8 mouse cellular contexts compared by ENCODE assay signal in the genomic region with DNA sequence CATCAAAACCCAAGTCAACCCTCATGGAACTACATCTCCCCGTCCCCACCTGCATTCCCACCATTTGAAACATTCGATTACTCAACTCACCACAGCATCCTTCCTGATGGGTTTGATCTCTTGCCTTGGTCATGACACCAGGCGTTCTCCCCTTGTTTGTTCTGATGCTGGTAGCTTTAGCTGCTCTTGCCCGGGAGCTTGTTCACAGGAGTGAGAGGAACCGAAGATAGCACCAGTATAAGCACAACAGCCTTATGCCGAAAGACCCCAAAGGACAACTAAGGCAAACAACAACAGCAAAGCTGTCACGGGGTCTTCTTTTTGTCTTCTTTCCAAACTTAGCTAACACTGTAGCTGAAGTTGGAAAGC. TPM values are rescaled to one million over a fixed set of nuclear protein-coding genes. Genes with fewer than 3 reads are reported as not detected.
DNase-seq lines count a peak whose midpoint lies in the region; ATAC-seq and TF ChIP-seq lines count a peak whose summit lies in the region.

No protein-coding gene starts in this region.

- peaks cover 5% of the 10 kb centered on the region; the same call in 1 of the 2 replicates for H3K4me1 ChIP-seq in heart, embryonic 10.5 days
- H3K4me1 ChIP-seq in E14TG2a.4 (replicated peaks; ENCODE audit: low read depth, low read length) = peaks cover 18% of the 10 kb centered on the region
- H3K4me1 ChIP-seq in forebrain, embryonic 12.5 days = peaks cover 10% of the 10 kb centered on the region
- peaks cover 44% of the 10 kb centered on the region for H3K4me1 ChIP-seq in liver, embryonic 15.5 days (replicated peaks)

- H3K27ac ChIP-seq in heart, embryonic 10.5 days = peak overlapping the region; percentile 84
- H3K27ac ChIP-seq in forebrain, embryonic 12.5 days = no peak overlapping the region
- H3K27ac ChIP-seq in liver, embryonic 15.5 days (replicated peaks) = peak overlapping the region; percentile 93

- intact Hi-C loops in heart, postnatal 10 days (cut with DNase I) = loop anchor here (2.0 kb wide), 1 partner anchor 100 kb away; no protein-coding TSS in a partner anchor

- WGBS in heart, embryonic 10.5 days = 9% methylated on average over 7 of the region's 7 CpGs
- 17% methylated on average over 7 of the region's 7 CpGs for WGBS in forebrain, embryonic 12.5 days
- 4% methylated on average over 7 of the region's 7 CpGs for WGBS in liver, embryonic 15.5 days (ENCODE audit: insufficient replicate concordance)

- H3K27me3 ChIP-seq in heart, embryonic 10.5 days (ENCODE audit: insufficient read depth, poor library complexity, severe bottlenecking) = peaks cover 15% of the 10 kb centered on the region
- peaks cover 23% of the 10 kb centered on the region for H3K27me3 ChIP-seq in E14TG2a.4 (ENCODE audit: insufficient read depth, low read length)
- H3K27me3 ChIP-seq in forebrain, embryonic 12.5 days = peaks cover 23% of the 10 kb centered on the region
- no peaks in the 10 kb centered on the region for H3K27me3 ChIP-seq in liver, embryonic 15.5 days

- H3K4me3 ChIP-seq in heart, embryonic 10.5 days = peak overlapping the region; percentile 77
- peak overlapping the region; percentile 83 for H3K4me3 ChIP-seq in E14TG2a.4 (replicated peaks; ENCODE audit: low read length)
- peak overlapping the region; percentile 65 for H3K4me3 ChIP-seq in forebrain, embryonic 12.5 days (replicated peaks)
- H3K4me3 ChIP-seq in liver, embryonic 15.5 days (replicated peaks) = peak overlapping the region; percentile 85

- peak; percentile 77 for DNase-seq in heart, embryonic 10.5 days (ENCODE audit: low spot score)
- DNase-seq in heart, postnatal 10 days = no peak
- no peak for DNase-seq in cerebellum, adult 9-11 months
- DNase-seq in cerebellum, adult 11 months = no peak

- H3K36me3 ChIP-seq in heart, embryonic 10.5 days = no peaks in the 10 kb centered on the region
- H3K36me3 ChIP-seq in E14TG2a.4 (ENCODE audit: insufficient read depth, low read length) = no peaks in the 10 kb centered on the region
- no peaks in the 10 kb centered on the region for H3K36me3 ChIP-seq in forebrain, embryonic 12.5 days (replicated peaks)
- peaks cover 22% of the 10 kb centered on the region for H3K36me3 ChIP-seq in liver, embryonic 15.5 days (replicated peaks)

- H3K9me3 ChIP-seq in heart, embryonic 10.5 days = no peaks in the 10 kb centered on the region
- H3K9me3 ChIP-seq in E14TG2a.4 (ENCODE audit: low read length) = no peaks in the 10 kb centered on the region
- no peaks in the 10 kb centered on the region for H3K9me3 ChIP-seq in forebrain, embryonic 12.5 days
- no peaks in the 10 kb centered on the region for H3K9me3 ChIP-seq in liver, embryonic 15.5 days (replicated peaks)

- H3K4me2 ChIP-seq in forebrain, embryonic 12.5 days = peak overlapping the region; percentile 88
- peak overlapping the region; percentile 85 for H3K4me2 ChIP-seq in liver, embryonic 15.5 days

- peak overlapping the region; percentile 56 for H3K9ac ChIP-seq in forebrain, embryonic 12.5 days
- peak overlapping the region; percentile 82 for H3K9ac ChIP-seq in liver, embryonic 15.5 days

- no peak for ATAC-seq in forebrain, embryonic 12.5 days (ENCODE audit: low FRiP score)
- peak; percentile 26 for ATAC-seq in liver, embryonic 15.5 days (ENCODE audit: insufficient read depth)
- ATAC-seq in CD4-positive, CD25-positive, alpha-beta regulatory T cell, adult 4 months = no peak

- TF ChIP-seq CTCF in E14TG2a.4 (conservative IDR thresholded peaks at IDR 0.05; ENCODE audit: low read length) = no peak

RNA-seq across cellular contexts. Expression of gene Slc40a1, which starts 1.2 kb away (rescaled TPM):
- polyA plus RNA-seq in heart, embryonic 10.5 days (2016; fragmentation: Nextera tagmentation; extraction: Ambion mirVana) = 12.5 and 13.2 TPM in 2 replicates
- 10 to 100 TPM; 15.2 to 19.4 TPM for total RNA-seq in heart, postnatal 10 days (2021)
- 15.4 and 16.6 TPM in 2 replicates for polyA plus RNA-seq in forebrain, embryonic 12.5 days (2016; fragmentation: Nextera tagmentation; extraction: Ambion mirVana)
- polyA plus RNA-seq in liver, embryonic 15.5 days (2015; fragmentation: Nextera tagmentation; extraction: Ambion mirVana) = 144 and 158 TPM in 2 replicates
- 1 to 10 TPM; 1.2 to 6.7 TPM for polyA plus RNA-seq in CD4-positive, CD25-positive, alpha-beta regulatory T cell, adult 4 months (2017; shearing (Covaris generic))

RNA-seq across cellular contexts. Expression of gene Gm5269, which starts 35.0 kb away (rescaled TPM):
- polyA plus RNA-seq in heart, embryonic 10.5 days (2016; fragmentation: Nextera tagmentation; extraction: Ambion mirVana) = not detected in 2 replicates
- total RNA-seq in heart, postnatal 10 days (2021) = not detected
- not detected in 2 replicates for polyA plus RNA-seq in forebrain, embryonic 12.5 days (2016; fragmentation: Nextera tagmentation; extraction: Ambion mirVana)
- polyA plus RNA-seq in liver, embryonic 15.5 days (2015; fragmentation: Nextera tagmentation; extraction: Ambion mirVana) = not detected in 2 replicates
- not detected for polyA plus RNA-seq in CD4-positive, CD25-positive, alpha-beta regulatory T cell, adult 4 months (2017; shearing (Covaris generic))
